Mouse (Mus musculus) lung, postnatal 0 days (tissue): ENCODE measurements around the gene Lrrd1.
"Not testable (repeated sequence)": the region's sequence is repeated elsewhere in the genome, so short reads cannot be mapped to it uniquely, and the experiment has no call there.

Experiments
- CTCF ChIP-seq: IDR thresholded peaks from 2 replicates; pipeline ENCODE4 v1.5.1; 2016; ENCODE audit warnings: antibody characterized with exemption, mild to moderate bottlenecking
- EP300 ChIP-seq: IDR thresholded peaks from 2 replicates; pipeline ENCODE4 v1.6.1; 2016; ENCODE audit warnings: antibody characterized with exemption, mild to moderate bottlenecking, control low read depth

GRCm38 (mm10) chr5:3893459-3894293 is 48.7 kb downstream of the Lrrd1 start, which contains the start of gene Mterf1a:
- TF ChIP-seq EP300, CTCF: not testable (repeated sequence)
